Mouse (Mus musculus) left cerebral cortex, adult 18-20 months (tissue): Measurements from ENCODE around the gene Pcbd2. TPM values are rescaled to one million over a fixed set of nuclear protein-coding genes. Genes with fewer than 3 reads are reported as not detected.

ENCODE experiments used
- DNase-seq, 2 experiments: peaks; one replicate each; pipeline ENCODE4 v3.0.0; 2021 to 2022; ENCODE audit warnings: low spot score in 2 of 2, mixed read lengths in 1 of 2
- total RNA-seq, 2 experiments: library from RNA; stranded (reverse); gene quantifications; 2 replicates each; pipeline ENCODE4 v1.2.3; 2021

Pcbd2 gene
- total RNA-seq, 2 experiments from 2014 or later = 28.1 to 29.8 TPM

DNA sequence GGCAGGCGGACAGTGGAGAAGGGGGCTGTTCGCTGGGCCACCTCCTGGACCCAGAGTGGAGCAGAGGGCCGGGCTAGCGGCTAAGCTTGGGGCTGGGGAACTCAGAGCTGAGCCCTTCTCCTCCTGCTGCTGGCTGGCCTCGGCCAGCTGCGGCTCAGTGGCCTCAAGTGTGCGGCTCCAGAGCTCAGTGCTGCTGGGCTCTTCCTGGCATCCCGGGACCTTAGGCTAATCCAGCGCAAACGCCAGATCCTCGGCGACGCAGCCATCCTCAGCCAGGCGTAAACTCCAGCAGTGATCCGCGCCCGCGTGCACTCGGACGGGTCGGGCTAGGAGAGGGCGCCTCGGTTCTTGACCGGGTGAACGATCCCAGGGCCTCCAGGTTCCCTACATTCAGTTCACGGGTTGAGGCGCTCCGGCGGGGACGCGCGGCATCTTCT lies 98.1 kb downstream of the Pcbd2 start:
- DNase-seq = no peak

DNA sequence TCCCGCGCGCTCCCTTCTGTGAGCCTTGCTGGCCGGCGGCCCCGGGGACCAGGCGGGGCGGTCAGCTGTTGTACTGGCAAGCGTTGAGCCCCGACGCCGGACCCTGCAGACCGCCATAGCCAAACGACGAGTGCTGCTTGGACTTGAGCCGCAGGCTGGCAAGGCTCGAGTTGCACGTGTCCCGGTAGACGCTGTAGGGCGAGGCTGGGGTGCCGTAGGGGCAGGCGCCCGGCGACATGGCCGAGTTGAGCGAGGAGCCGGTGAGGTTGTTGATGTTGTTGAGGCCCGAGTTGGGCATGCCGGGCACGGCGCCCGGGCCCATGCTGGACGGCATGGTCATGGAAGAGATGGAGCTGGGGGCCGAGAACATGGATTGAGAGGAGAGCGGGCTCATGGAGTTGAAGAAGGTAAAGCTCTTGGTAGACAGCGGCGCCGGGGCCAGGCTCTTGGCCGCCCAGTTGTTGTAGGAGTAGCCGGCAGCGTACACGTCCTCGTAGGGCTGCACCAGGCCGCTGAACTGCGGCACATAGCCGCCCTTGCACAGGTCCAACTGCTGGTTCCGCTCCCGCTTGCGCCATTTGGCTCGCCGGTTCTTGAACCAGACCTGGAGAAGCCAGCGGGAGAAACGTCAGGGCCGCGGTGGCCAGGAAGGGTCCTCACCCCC lies 99.0 kb downstream of the Pcbd2 start:
- no peak for DNase-seq

Other genes starting within 250 kb of the Pcbd2 start
- gene Dbn1, start 239.3 kb upstream of the Pcbd2 start, total RNA-seq = 100 to 1,000 TPM; 263 to 271 TPM
- gene Pdlim7, start 213.7 kb upstream of the Pcbd2 start, total RNA-seq = 100 to 1,000 TPM in 1 of 2 experiments, 10 to 100 TPM in 1; 91.7 to 101 TPM
- gene Dok3, start 198.1 kb upstream of the Pcbd2 start, total RNA-seq = 10 to 100 TPM in 1 of 2 experiments, 1 to 10 TPM in 1; 9.1 to 12.2 TPM
- gene Ddx41, start 190.7 kb upstream of the Pcbd2 start, total RNA-seq = 10 to 100 TPM; 52.2 to 62.0 TPM
- gene Fam193b, start 156.2 kb upstream of the Pcbd2 start, total RNA-seq = 10 to 100 TPM; 77.0 to 81.8 TPM
- gene Tmed9, start 153.6 kb upstream of the Pcbd2 start, total RNA-seq = 100 to 1,000 TPM; 133 to 142 TPM
- 10 to 100 TPM; 27.2 TPM for gene B4galt7, start 127.5 kb upstream of the Pcbd2 start, total RNA-seq
- gene Caml, start 104.4 kb upstream of the Pcbd2 start, total RNA-seq = 10 to 100 TPM; 37.1 to 43.7 TPM
- gene Ddx46, start 92.3 kb upstream of the Pcbd2 start, total RNA-seq = 10 to 100 TPM; 40.3 to 45.4 TPM
- 10 to 100 TPM; 70.9 to 73.2 TPM for gene B230219D22Rik, start 34.2 kb upstream of the Pcbd2 start, total RNA-seq
- 10 to 100 TPM; 77.1 to 84.5 TPM for gene Txndc15, start 12.7 kb upstream of the Pcbd2 start, total RNA-seq
- gene Catsper3, start 57.2 kb downstream of the Pcbd2 start, total RNA-seq = under 1 TPM in 1 of 2 experiments, not detected in 1; 0.37 TPM
- gene Pitx1, start 108.8 kb downstream of the Pcbd2 start, total RNA-seq = not detected